Mouse (Mus musculus) T-cell, adult 2 months (primary cell): Measurements from ENCODE around the gene Fam53b.

ENCODE experiments used
- DNase-seq: peaks from one replicate; pipeline ENCODE4 v3.0.0; 2022; ENCODE audit warnings: low spot score

Gene Fam53b

GRCm38 (mm10) chr7:132766235-132766871 is 47.3 kb downstream of the Fam53b start:
- no peak for DNase-seq

GRCm38 (mm10) chr7:132765629-132766186 is 48.0 kb downstream of the Fam53b start:
- DNase-seq, result no peak

DNA sequence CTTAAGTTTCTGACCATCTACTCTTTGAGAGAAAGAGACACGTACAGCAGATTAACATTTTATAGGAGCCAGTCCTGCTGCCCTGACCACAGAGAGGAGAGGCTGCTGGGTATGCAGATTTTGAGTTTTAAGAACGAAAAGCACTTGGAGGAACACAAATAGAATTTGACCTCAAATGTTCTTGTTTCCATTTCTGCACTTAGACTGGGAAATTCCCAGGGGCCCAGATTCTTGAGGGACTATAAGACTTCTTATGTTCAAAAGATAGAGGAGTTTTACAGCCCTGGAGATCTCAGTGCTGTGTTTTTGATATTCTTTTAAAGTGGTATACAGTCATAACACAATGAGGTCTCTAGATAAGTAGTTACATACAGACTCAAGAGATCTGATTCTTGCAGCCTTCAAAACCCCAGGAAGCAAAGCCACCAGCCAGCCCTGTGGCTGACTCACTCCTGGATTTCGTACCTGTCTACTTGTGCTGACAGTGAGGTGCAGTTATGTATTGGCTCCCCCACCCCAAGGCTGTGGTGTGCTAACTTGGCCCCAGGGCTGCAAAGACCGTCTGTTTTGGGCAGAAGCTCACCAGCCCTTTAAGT is 48.7 kb downstream of the Fam53b start:
- DNase-seq, result peak; percentile 25

DNA sequence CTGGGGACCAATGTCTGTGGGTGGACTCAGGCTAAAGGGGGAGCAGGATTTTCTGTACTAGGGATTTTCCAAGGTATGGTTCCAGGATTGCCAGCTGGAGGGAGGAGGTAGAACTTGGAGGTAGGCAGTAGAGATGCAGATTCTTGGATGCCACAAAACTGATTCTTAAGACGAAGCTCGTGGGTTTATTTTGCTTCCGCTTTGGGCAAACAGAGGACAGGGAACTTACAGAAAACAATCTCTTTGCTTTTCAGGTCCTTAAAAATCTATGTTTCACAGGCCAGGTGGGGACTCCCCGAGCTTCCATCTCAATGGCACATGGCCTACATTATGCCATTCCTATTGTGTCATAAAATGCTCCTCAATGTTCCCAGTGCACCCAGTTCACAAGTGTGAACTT is 49.4 kb downstream of the Fam53b start:
- no peak for DNase-seq

GRCm38 (mm10) chr7:132763911-132764310 is 49.8 kb downstream of the Fam53b start:
- no peak for DNase-seq

DNA sequence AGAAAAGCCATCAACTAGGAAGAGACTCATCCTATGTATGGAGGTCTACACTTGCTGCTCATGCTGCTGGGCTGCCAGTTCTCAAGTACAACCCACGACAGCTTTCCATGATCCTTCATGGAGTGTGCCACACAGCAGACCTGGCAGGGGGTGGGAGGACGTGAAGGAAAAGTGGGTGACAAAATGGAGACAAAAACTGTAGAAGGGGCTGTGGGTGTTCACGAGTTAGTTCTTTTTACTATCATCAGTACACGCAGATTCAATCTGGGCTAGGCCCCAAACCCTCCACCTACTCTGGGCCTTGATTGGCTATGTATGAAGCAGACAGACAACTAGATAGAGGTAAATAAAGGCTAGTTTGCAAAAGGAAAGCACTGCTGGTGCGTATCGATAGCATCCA is 50.3 kb downstream of the Fam53b start:
- no peak for DNase-seq

DNA sequence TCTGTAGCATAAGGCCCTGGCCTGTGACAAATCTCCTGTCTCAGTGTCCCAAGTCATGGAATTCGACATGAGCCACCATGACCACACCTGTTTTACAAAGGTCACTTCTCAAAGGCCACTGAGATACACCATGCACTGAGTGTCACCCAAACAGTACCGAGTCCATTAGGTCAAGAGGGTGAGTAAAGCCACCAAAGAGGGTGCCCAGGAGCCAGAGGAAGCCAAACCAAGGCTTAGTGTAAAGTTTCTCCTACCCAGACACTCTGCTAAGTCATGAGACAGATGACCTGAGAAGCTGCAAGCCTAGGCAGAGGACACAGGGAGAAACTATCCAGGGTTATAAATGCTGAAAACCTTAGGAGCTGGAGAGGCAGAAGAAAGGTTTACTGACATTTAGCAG is 52.3 kb downstream of the Fam53b start:
- no peak for DNase-seq

DNA sequence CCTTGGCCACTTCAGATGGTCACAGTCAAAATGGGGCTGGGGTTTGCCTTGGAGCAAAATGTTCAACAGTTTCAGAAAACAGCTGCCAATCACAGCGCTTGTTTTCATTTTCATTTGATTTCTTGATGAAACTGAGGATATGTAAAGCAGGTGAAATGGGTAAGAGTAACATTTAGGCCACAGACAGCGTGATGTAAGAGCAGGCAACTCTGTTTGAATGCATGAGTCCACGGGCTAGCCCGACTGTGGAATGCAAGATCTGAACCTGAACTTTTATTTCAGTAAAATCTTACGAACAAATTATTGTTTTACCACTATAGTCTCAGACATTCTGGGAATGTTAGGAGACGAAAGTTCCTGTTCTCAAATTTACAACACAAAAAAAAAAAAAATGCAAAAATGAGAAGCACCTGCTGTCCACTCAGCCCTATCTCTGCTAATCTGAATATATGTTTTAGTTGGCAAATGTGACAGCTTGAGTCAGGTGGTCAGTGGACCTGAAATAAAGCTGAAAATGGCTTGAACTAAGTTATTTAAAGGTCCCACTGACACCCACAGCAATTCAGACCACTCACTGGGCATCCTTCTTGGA is 53.0 kb downstream of the Fam53b start:
- no peak for DNase-seq

GRCm38 (mm10) chr7:132759926-132760325 is 53.8 kb downstream of the Fam53b start:
- DNase-seq, result no peak

GRCm38 (mm10) chr7:132759405-132759891 is 54.2 kb downstream of the Fam53b start:
- no peak for DNase-seq

DNA sequence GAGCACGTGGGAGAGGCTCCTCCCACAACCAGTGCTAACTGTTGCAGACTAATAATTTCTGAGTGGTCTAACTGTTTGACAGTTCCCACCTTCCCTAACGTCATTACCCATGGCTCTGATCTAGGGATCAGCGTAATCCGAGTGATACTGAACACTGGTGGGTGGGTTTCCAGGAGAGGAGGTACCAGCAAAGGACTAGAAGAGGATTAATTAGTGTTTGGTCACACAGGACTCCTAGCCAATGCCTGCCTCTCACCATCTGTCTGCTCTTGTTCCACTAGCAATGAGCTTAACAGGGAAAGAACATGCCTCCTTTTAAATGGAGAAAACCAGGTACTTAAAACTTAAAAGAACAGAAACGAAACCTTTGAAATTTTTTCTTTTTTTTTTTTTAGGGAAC is 54.8 kb downstream of the Fam53b start:
- DNase-seq, result no peak

DNA sequence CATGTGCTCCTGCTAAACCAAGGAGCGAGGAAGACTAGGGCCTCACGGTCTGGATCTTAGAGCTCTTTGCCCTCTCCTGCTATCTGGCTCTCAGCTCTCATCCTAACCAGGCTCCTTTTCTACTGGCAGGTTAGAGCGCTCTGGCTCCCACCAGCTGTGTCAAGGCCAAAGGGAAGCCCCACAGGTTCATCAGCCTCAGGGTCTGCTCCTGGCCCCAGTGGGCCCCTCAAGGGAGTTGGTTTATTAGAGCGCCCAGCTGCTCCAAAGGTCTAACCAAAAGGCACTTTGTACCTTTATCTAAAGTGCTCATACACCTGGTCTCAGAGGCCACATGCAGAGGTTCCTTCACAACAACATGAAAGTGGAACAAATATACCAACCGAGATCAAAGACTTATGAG is 57.4 kb downstream of the Fam53b start:
- no peak for DNase-seq

- DNase-seq, result no peak
These were observed 59.3 kb downstream of the Fam53b start for GRCm38 (mm10) chr7:132754389-132754750.

- no peak for DNase-seq
These were observed 59.9 kb downstream of the Fam53b start for GRCm38 (mm10) chr7:132753518-132754388.

GRCm38 (mm10) chr7:132751716-132752115 is 62.0 kb downstream of the Fam53b start:
- no peak for DNase-seq

GRCm38 (mm10) chr7:132749504-132749903 is 64.2 kb downstream of the Fam53b start:
- DNase-seq, result no peak

DNA sequence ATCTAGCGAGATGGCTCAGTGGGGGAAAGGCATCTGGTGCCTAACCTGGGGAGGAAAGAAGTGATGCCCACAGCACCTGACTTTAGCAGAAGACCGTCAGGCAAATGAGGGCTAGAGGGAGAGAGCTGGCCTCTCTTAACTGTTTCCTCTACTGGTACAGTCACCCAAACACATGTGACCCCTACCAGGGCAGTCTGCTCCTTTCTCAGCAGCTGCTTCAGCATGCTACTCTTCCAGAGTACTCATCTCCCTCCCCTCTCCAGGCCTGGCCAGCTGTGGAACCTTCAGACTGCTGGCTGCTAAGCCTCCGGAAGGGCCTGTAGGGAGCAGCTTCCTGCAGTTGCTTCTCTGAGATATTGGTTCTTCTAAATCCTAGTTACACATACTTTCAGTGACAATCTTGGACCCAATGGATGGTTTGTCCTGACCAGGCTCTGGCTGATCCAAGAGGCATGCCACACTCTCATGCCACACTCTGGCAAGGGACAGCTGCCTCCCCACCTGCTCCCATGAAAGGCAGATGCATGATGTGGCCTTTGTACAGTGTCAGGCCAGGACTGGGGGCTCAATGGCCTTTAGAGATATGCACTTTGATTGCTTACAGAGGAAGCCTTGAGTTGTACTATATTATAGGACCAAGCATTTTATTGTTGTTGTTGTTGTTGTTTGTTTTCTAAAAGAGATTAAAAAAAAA is 65.5 kb downstream of the Fam53b start:
- no peak for DNase-seq

DNA sequence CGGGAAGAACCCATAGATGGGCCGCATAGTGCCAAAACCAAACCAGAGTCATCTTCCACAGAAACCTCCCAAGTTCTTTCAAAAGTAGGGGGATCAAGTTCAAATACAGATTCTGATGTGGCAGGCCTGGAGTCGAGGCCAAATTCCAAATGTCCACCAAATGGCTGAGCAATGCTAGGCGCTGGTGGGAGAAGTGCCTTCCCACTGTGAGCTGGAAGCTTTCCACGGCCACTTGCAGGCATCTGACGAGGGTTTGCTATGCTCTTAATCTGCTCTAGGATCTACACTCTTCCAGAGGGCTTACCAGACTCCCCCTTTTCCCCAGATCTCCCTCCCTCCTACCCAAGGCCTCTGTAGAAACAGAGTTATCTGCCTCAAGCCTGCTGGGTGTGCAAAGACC is 66.6 kb downstream of the Fam53b start:
- DNase-seq, result no peak

DNA sequence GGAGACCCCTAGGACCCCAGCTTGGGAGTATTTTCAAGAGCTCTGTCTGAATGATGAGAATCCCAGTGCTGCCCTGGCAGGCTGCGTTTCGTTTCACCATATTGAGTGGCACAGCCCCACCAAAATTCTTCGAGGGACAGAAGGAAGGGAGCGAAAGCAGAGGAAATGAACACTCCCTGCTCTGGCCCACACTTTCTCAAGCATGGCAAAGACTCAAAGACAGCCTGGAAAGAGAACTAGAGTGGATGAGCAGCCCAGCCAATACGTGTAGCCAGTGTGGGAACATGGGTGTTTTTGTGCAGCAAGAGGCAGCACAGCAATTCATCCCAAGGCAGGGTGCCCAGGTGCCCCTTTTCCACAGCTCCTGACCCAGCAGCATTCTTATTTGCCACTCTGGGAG is 70.8 kb downstream of the Fam53b start:
- no peak for DNase-seq

DNA sequence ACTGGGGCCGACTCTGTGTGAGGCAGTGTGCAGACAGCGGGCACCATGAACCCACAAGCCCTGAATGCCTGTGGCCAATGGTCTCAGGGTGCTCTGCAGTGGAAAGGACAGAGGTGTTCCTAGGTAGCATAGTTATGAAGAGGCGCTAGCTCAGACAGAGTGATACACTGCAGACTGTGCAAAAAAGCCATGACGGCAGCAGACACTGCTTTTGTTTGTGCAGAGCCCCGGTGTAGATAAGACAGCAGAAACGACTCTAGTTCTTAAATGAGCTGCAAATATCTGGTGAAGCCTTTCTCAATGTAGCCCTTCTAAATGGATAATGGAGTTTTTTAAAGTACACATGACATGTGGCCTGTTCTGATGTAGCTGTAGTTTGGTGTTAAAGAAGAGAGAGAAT is 73.9 kb downstream of the Fam53b start:
- no peak for DNase-seq

DNA sequence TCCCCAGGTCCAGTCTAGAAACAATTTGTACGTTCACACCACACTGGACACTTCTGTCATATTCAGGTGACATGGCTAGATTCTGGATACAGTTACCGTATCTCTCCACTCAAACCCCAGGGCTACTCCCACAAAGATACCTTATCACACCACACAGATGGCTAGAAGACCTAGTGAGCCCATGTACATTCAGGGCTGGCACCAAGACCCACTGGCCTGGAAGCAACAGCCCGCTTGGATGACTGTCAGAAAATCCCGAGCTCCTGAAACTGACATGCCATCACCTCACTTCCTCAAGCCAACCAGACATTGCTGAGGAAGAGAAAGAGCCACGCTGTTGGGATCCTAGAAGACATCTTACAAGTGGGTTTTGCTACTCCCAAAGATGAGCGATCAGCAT is 74.8 kb downstream of the Fam53b start:
- DNase-seq, result no peak
